Mouse (Mus musculus) thymus, adult 2 months (tissue): ENCODE results near the gene B3galt1.

ENCODE experiments used
- CTCF ChIP-seq: fragments of 200-500 bp; IDR thresholded peaks from 2 replicates; pipeline ENCODE4 v1.5.1; 2012; ENCODE audit warnings: mild to moderate bottlenecking, control low read depth, low read length, moderate library complexity, borderline replicate concordance; ENCODE audit not compliant: control insufficient read depth, poor library complexity, insufficient read depth; ENCODE audit errors: extremely low read depth
- POLR2A ChIP-seq: fragments of 200-500 bp; IDR thresholded peaks from 2 replicates; pipeline ENCODE4 v1.6.1; 2012; ENCODE audit warnings: mild to moderate bottlenecking, low read length, control low read depth, moderate library complexity; ENCODE audit not compliant: control insufficient read depth, poor library complexity, insufficient read depth; ENCODE audit errors: extremely low read depth

DNA sequence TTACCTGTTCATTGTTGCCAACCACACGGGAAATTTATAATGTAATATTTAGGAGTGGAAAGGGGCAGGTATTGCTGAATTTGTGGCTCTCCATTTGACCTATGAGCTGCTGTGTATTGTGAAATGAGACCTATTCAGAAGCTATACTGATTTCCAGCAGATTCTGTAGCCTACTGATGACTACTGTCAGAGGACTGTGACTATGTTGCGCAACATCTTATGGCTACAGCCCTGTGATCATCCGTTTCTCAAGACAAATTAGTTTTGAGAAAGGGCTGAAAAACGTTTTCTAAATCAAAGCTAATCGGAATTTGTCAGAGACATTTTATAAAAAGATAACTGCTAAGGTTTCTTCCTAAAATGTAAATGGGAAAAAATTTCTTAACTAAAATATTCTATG lies 158.6 kb downstream of the B3galt1 start:
- no peak for TF ChIP-seq CTCF
- TF ChIP-seq POLR2A, result no peak
